Mouse (Mus musculus) hindbrain, embryonic 10.5 days (tissue): ENCODE measurements around the gene Rbm33. TPM values are rescaled to one million over a fixed set of nuclear protein-coding genes. Genes with fewer than 3 reads are reported as not detected.

Source experiments
- DNase-seq: peaks from one replicate; pipeline ENCODE4 v3.0.0-alpha.2; 2017; ENCODE audit warnings: low spot score
- H3K27ac ChIP-seq: fragments of 300-500 bp; sonication (generic); 2 replicates; pipeline ENCODE4 v1.5.1; 2016; ENCODE audit warnings: mild to moderate bottlenecking, moderate library complexity
- H3K27me3 ChIP-seq: fragments of 300-500 bp; sonication (generic); 2 replicates; pipeline ENCODE4 v1.6.1; 2016; ENCODE audit warnings: mild to moderate bottlenecking; ENCODE audit not compliant: poor library complexity, insufficient read depth, severe bottlenecking
- H3K36me3 ChIP-seq: fragments of 300-500 bp; sonication (generic); 2 replicates; pipeline ENCODE4 v1.6.1; 2016; ENCODE audit warnings: mild to moderate bottlenecking, moderate library complexity
- H3K4me1 ChIP-seq: fragments of 300-500 bp; sonication (generic); replicated peaks from 2 replicates; pipeline ENCODE4 v1.6.1; 2016; ENCODE audit warnings: mild to moderate bottlenecking
- H3K4me3 ChIP-seq: fragments of 300-500 bp; sonication (generic); 2 replicates; pipeline ENCODE4 v1.5.1; 2016; ENCODE audit warnings: mild to moderate bottlenecking, moderate library complexity
- H3K9me3 ChIP-seq: fragments of 300-500 bp; sonication (generic); 2 replicates; pipeline ENCODE4 v1.6.1; 2016; ENCODE audit warnings: mild to moderate bottlenecking, moderate library complexity
- WGBS: fragments of 180-500 bp; shearing (Covaris S2); methylation state at CpG from one replicate; pipeline ENCODE4 v1.1.7; 2016; 5-methylcytosine and 5-hydroxymethylcytosine counted together
- polyA plus RNA-seq: library from polyadenylated mRNA; unstranded; fragments of >200 nt; fragmentation: Nextera tagmentation; extraction: Ambion mirVana; gene quantifications from 2 replicates; pipeline ENCODE4 v1.2.1, GENCODE M21; 2016

The Rbm33 gene
- polyA plus RNA-seq, 1 experiment from 2014 or later: 17.3 TPM

- no peak for DNase-seq
- H3K36me3 ChIP-seq: no peaks in the 10 kb centered on the region
- H3K27ac ChIP-seq: no peak overlapping the region
- peaks cover 9% of the 10 kb centered on the region; the same call in 1 of the 2 replicates for H3K4me1 ChIP-seq
- no peaks in the 10 kb centered on the region for H3K9me3 ChIP-seq
- 66% methylated on average over 3 of the region's 3 CpGs for WGBS
- H3K4me3 ChIP-seq: no peak overlapping the region
- H3K27me3 ChIP-seq: peaks cover 30% of the 10 kb centered on the region
Measured at GRCm38 (mm10) chr5:28450126-28450890, 133.4 kb downstream of the Rbm33 start.

GRCm38 (mm10) chr5:28451053-28451638 lies 134.2 kb downstream of the Rbm33 start:
- no peaks in the 10 kb centered on the region for H3K9me3 ChIP-seq
- no peak overlapping the region for H3K27ac ChIP-seq
- peaks cover 38% of the 10 kb centered on the region for H3K27me3 ChIP-seq
- no peak overlapping the region for H3K4me3 ChIP-seq
- no peaks in the 10 kb centered on the region for H3K36me3 ChIP-seq
- H3K4me1 ChIP-seq: peaks cover 9% of the 10 kb centered on the region; the same call in 1 of the 2 replicates
- peak; percentile 82 for DNase-seq
- WGBS: 34% methylated on average over 6 of the region's 6 CpGs

- H3K4me3 ChIP-seq: no peak overlapping the region
- WGBS: 86% methylated on average over 5 of the region's 5 CpGs
- peak; percentile 1 for DNase-seq
- peaks cover 14% of the 10 kb centered on the region for H3K4me1 ChIP-seq
- no peaks in the 10 kb centered on the region for H3K36me3 ChIP-seq
- H3K27me3 ChIP-seq: peaks cover 57% of the 10 kb centered on the region
- H3K27ac ChIP-seq: no peak overlapping the region
- no peaks in the 10 kb centered on the region for H3K9me3 ChIP-seq
Measured at GRCm38 (mm10) chr5:28453086-28453485, 136.2 kb downstream of the Rbm33 start.

GRCm38 (mm10) chr5:28453523-28453922 lies 136.6 kb downstream of the Rbm33 start:
- Histone ChIP-seq H3K4me3 (no peak overlapping the region), H3K27me3 (peaks cover 62% of the 10 kb centered on the region), H3K27ac (no peak overlapping the region), H3K9me3 (no peaks in the 10 kb centered on the region), H3K36me3 (no peaks in the 10 kb centered on the region), H3K4me1 (peaks cover 19% of the 10 kb centered on the region)
- no peak for DNase-seq
- WGBS: 21% methylated on average over 3 of the region's 3 CpGs

GRCm38 (mm10) chr5:28454546-28454945 lies 137.6 kb downstream of the Rbm33 start:
- Histone ChIP-seq H3K9me3 (no peaks in the 10 kb centered on the region), H3K4me1 (peaks cover 29% of the 10 kb centered on the region), H3K36me3 (no peaks in the 10 kb centered on the region), H3K27me3 (peaks cover 72% of the 10 kb centered on the region), H3K27ac (no peak overlapping the region), H3K4me3 (no peak overlapping the region)
- DNase-seq: no peak
- WGBS: 90% methylated on average over 6 of the region's 6 CpGs

GRCm38 (mm10) chr5:28455721-28456120 lies 138.8 kb downstream of the Rbm33 start:
- Histone ChIP-seq H3K36me3 (no peaks in the 10 kb centered on the region), H3K4me1 (peaks cover 41% of the 10 kb centered on the region), H3K27ac (no peak overlapping the region), H3K27me3 (peaks cover 81% of the 10 kb centered on the region), H3K4me3 (no peak overlapping the region), H3K9me3 (no peaks in the 10 kb centered on the region)
- no peak for DNase-seq
- WGBS: 83% methylated on average over 5 of the region's 5 CpGs

- Histone ChIP-seq H3K36me3 (no peaks in the 10 kb centered on the region), H3K9me3 (no peaks in the 10 kb centered on the region), H3K4me1 (peaks cover 47% of the 10 kb centered on the region), H3K4me3 (no peak overlapping the region), H3K27ac (no peak overlapping the region), H3K27me3 (peaks cover 87% of the 10 kb centered on the region)
- no peak for DNase-seq
- 63% methylated on average over 1 of the region's 1 CpGs for WGBS
Measured at GRCm38 (mm10) chr5:28456366-28456765, 139.4 kb downstream of the Rbm33 start.

- DNase-seq: peak; percentile 51
- H3K27ac ChIP-seq: peak overlapping the region; percentile 72
- H3K27me3 ChIP-seq: peaks cover 92% of the 10 kb centered on the region
- peak overlapping the region; percentile 51 for H3K4me3 ChIP-seq
- no peaks in the 10 kb centered on the region for H3K9me3 ChIP-seq
- peaks cover 64% of the 10 kb centered on the region for H3K4me1 ChIP-seq
- H3K36me3 ChIP-seq: no peaks in the 10 kb centered on the region
- WGBS: under 1% methylated on average over 95 of the region's 95 CpGs
Measured at GRCm38 (mm10) chr5:28457921-28458641, 141.2 kb downstream of the Rbm33 start.

- WGBS: 1% methylated on average over 27 of the region's 27 CpGs
- DNase-seq: peak; percentile 58
Measured at GRCm38 (mm10) chr5:28458821-28459240, 141.9 kb downstream of the Rbm33 start.

GRCm38 (mm10) chr5:28459456-28460225 lies 142.7 kb downstream of the Rbm33 start:
- Histone ChIP-seq H3K4me1 (peaks cover 71% of the 10 kb centered on the region), H3K27ac (peak overlapping the region; percentile 76), H3K4me3 (peak overlapping the region; percentile 51), H3K36me3 (no peaks in the 10 kb centered on the region), H3K9me3 (no peaks in the 10 kb centered on the region), H3K27me3 (peaks cover 98% of the 10 kb centered on the region)
- DNase-seq: peak; percentile 77
- whole genome bisulfite sequencing: under 1% methylated on average over 41 of the region's 41 CpGs

More at GRCm38 (mm10) chr5:28458821-28459240, 141.9 kb downstream of the Rbm33 start:
- Histone ChIP-seq H3K27ac (peak overlapping the region; percentile 72), H3K27me3 (peaks cover 98% of the 10 kb centered on the region), H3K9me3 (no peaks in the 10 kb centered on the region), H3K4me1 (peaks cover 64% of the 10 kb centered on the region), H3K4me3 (peak overlapping the region; percentile 51), H3K36me3 (no peaks in the 10 kb centered on the region)

GRCm38 (mm10) chr5:28460556-28461350 lies 143.8 kb downstream of the Rbm33 start:
- Histone ChIP-seq H3K27ac (peak overlapping the region; percentile 76), H3K9me3 (no peaks in the 10 kb centered on the region), H3K27me3 (peaks cover 100% of the 10 kb centered on the region), H3K4me1 (peaks cover 79% of the 10 kb centered on the region), H3K36me3 (no peaks in the 10 kb centered on the region), H3K4me3 (peak overlapping the region; percentile 51)
- under 1% methylated on average over 17 of the region's 17 CpGs for WGBS
- DNase-seq: peak; percentile 51
